Mouse (Mus musculus): Measurements from ENCODE around the gene Gpc1.

Gene Gpc1

DNA sequence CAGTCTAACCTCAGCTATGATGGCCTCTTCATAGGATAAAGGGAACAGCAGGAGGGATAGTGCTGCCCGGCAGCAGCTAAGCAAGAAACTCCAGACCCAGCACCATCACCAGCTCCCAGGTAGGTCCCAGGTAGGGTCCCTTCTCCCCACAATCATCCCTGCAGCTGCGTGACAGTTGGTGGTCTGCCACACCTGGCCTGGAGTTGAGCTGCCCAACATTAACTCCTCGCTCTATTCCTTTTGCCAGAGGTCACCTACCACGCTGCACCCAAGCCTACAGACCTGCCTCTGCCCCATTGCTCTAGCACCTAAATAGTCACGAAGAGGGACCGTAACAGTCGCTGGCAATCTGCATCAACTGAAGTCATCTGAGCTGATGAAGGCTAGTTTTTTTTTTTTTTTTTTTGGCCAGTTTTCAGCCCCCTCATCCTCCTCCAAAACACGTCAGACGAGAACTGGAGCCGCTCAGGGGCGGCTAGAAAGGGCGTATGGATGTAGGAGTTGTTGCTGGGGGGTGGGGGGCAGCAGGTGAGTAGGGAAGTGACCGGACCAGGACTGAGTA is 738 bp upstream of the Gpc1 start:
- in situ Hi-C loops (cut with MboI; ENCODE audit: low pct_unique_long_range_greater_than_20kb in 1 of 2, low sequenced_read_pairs in 2 of 2, unreplicated experiment in 1 of 2): loop anchor here in 1 of 2 experiments (10.0 kb wide), 1 partner anchor 126 kb away; no protein-coding TSS in a partner anchor

DNA sequence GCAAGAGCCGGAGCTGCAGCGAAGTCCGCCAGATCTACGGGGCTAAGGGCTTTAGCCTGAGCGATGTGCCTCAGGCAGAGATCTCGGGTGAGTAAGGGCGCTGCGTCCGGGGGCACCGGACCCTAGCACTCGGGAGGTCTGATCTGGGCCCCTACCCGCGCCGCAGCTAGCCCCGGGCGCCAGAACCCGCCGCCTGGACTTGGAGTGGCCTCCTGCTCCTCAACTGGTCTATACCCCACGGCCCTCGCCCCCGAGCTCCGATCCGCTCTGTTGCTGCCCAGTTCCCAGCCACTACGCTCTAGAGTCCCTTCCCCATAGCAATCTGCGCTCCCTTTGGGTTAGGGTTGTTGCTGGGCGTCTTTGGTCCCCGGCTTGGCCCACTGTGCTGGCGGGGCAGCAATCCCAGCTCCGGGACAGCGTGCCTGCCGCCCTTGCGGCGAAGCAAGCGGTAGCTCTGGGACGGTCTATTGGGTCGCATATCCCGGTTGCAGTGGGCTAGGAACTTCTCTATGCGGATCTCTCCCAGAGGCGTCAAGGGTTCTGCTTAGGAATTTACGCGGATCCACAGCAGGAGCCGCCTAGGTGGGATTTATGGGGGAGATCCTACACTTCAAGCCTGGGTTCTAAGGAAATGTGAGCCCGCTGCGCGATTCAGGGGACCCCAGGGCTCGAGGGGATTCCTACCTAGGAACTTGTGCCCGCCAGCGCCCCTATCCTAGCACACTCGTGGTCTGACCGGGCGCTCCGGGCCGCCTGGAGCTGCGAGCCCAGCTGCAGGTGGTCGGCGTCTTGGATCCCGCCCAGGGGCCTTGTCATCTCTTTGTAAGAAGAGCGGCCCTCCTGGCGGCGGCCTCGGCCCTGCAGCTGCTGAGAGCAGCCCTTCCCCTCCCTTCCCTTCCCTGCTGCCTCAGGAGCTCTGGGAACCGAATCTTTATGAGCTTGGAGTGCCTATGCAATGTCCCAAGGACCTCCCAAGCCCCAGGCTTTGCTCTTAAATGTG is 866 bp downstream of the Gpc1 start:
- in situ Hi-C loops (cut with MboI; ENCODE audit: low pct_unique_long_range_greater_than_20kb in 1 of 2, low sequenced_read_pairs in 2 of 2, unreplicated experiment in 1 of 2): loop anchor here in 1 of 2 experiments (10.0 kb wide), 1 partner anchor 128 kb away; no protein-coding TSS in a partner anchor

DNA sequence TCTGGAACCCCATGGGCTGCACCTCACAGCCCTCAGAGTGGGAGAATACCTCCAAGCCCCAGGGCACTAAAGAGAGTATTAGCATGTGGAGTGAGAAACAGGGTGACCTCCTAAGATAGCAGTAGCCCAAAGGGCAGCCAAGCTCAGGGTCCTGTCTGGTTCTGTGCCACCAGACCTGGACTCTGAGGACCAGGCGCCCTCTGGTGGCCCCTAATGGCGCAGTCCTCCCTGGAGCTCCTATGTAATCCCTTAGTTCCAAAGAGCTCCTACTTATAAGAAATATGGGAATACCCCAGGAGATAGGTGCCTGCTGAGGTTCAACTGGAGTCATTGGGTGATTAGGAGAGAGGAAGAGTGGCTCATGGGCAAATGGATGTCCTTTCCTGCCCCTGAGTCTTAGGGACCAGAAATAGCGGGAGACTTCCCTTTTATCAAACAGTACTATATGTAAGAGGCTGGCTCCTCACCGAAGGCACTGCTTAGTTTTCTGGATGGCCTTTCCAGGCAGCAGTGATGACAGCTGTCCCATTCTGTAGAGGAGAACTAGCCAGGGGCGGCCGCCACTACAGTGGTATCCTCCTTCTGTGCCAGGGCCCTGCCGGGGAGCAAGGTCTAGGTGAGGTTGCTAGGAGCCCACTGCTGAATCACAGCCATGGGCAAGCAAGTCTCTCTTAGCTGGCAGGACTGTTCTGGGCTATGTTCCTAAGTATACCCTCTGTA is 2.7 kb downstream of the Gpc1 start:
- in situ Hi-C loops (cut with MboI; ENCODE audit: low pct_unique_long_range_greater_than_20kb in 1 of 2, low sequenced_read_pairs in 2 of 2, unreplicated experiment in 1 of 2): loop anchor here in 1 of 2 experiments (10.0 kb wide), 1 partner anchor 129 kb away; no protein-coding TSS in a partner anchor

DNA sequence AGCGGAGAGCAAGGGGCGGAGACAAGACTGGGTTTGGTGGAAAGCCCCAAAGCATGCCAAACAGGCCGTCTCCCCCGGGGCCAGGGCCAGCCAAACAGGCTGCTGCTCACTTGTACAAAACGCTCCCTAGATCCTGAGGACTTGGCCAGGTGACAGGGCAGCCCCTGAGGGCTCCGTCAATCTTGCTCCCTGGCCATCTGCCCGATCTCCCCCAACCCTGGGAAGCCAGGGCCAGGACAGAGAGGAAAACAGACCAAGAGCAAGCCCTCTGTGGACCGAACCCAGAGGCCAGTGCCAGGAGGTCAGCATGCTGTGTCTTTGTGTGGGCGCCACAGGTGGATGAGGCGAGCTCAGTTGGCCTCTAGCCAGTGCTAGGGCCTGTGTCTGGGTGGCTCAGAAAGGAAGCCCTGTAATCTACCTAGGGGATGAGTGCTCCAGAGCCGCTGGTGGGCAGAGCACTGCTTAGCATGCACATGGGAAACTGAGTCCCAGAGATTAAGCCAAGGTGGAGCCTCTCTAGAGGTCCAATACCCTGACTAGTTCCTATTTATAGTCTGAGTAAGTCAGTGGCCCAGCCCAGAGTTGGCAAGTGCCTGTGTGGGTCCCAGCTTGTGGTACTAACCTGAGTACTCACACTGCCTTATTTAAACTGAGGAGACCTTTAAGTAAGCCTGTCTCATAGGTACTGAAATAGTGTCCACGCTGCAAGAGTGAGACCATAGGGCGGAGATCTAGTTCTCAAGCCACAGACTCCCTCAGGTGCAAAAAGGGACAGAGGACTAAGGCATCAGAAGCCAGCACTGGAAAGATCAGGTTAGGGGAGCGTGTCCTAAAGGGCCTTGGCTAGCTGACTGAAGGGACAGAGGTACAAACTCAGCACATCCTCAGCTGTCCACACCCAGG is 6.7 kb downstream of the Gpc1 start:
- in situ Hi-C loops (cut with MboI; ENCODE audit: low pct_unique_long_range_greater_than_20kb in 1 of 2, low sequenced_read_pairs in 2 of 2, unreplicated experiment in 1 of 2): loop anchor here (5.0 to 10.0 kb wide), 3 partner anchors 131 to 191 kb away; partner anchors contain the start of gene Otos (in 1 of the 2)

DNA sequence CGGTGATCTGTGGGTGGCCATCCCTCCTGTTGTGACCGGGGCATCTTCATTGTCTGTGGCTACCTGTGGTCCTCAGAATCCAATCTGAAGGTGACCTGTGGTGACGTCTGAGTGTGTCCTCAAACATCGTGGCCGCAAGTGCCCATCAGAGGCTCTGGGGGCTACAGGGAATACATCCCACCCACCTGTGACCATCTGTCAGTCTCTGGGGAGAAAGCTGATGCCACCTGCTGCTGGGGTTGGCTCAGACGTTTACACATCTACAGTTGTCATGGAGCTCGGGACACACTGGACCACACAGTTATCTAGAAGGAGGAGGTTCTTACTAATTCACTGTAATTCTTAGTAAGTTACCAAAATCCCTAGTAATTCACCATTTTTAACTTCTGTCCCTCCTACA is 7.8 kb downstream of the Gpc1 start:
- in situ Hi-C loops (cut with MboI; ENCODE audit: low pct_unique_long_range_greater_than_20kb in 1 of 2, low sequenced_read_pairs in 2 of 2, unreplicated experiment in 1 of 2): loop anchor here (5.0 to 10.0 kb wide), 3 partner anchors 132 to 192 kb away; partner anchors contain the start of gene Otos (in 1 of the 2)

DNA sequence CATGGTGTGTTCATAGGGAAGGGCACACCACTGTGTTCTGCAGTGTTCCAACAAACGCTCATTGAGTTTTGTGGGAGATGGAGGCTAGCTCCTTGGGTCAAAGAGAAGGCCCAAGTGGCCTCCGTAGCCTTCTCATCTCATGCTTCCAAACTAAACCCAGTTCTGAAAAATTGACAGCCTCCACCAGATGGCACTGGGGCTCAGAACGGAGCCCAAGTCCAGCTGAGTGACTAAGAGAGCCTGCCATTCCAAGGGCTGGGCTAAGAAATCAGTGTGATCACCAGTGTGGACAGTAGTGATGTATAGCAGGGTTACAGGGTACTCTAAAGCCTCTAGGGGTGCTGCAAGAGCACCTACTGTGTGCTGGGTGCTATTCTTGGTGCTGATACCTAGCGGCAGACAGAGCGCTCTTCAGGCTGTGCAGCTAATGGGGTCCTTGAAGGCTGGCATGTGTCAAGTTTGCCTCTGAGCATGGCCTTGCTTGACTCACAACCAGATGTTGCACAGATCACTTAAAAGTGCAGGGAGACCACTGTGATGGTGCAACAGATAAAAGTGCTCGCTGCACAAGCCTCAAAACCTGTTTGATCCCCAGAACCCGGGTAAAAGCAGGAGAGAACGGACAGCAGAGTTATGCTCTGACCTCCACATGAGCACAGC is 8.9 kb downstream of the Gpc1 start:
- in situ Hi-C loops (cut with MboI; ENCODE audit: low pct_unique_long_range_greater_than_20kb in 1 of 2, low sequenced_read_pairs in 2 of 2, unreplicated experiment in 1 of 2): loop anchor here in 1 of 2 experiments (10.0 kb wide), 1 partner anchor 54 kb away; no protein-coding TSS in a partner anchor

DNA sequence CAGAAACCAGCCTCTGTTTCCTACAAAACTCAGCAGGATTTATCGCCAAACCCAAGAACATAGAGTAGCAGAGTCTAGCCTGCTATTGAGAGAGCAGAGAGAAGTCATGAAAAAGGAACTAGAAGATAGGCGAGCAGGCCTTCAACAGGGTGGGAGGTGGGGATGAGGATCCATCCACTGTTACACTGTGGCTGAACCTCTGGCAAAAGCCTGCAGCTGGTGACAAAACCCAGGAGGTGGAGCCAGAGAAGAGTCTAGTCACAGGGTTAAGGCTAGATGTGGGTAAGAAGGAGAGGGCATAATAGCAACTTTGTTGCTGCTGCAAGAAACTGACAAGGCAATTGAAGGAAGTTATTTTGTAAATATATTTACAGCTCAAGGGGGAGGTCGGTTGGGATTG is 10.0 kb downstream of the Gpc1 start:
- in situ Hi-C loops (cut with MboI; ENCODE audit: low pct_unique_long_range_greater_than_20kb in 1 of 2, low sequenced_read_pairs in 2 of 2, unreplicated experiment in 1 of 2): loop anchor here in 1 of 2 experiments (10.0 kb wide), 1 partner anchor 53 kb away; no protein-coding TSS in a partner anchor

DNA sequence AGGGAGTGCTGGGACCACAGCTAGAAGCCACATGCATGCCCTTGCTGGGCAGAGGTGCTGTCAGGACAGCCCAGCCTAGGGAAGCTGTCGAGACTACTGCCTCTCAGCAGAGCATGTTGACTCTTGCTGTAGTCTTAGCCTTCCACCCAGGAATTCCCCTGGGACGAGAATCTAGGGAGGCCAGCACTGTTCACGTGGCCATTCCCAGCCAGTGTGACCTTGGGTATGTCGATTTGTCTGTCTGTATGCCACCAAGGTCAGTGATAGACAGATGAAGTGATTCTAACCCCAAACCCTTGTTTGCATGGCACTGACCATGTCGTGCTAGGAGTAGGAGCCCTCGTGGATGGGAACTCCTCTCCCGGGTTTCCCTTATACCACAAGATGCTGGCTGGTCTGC is 14.4 kb downstream of the Gpc1 start:
- in situ Hi-C loops (cut with MboI; ENCODE audit: low pct_unique_long_range_greater_than_20kb in 1 of 2, low sequenced_read_pairs in 2 of 2, unreplicated experiment in 1 of 2): loop anchor here in 1 of 2 experiments (10.0 kb wide), 1 partner anchor 49 kb away; no protein-coding TSS in a partner anchor

DNA sequence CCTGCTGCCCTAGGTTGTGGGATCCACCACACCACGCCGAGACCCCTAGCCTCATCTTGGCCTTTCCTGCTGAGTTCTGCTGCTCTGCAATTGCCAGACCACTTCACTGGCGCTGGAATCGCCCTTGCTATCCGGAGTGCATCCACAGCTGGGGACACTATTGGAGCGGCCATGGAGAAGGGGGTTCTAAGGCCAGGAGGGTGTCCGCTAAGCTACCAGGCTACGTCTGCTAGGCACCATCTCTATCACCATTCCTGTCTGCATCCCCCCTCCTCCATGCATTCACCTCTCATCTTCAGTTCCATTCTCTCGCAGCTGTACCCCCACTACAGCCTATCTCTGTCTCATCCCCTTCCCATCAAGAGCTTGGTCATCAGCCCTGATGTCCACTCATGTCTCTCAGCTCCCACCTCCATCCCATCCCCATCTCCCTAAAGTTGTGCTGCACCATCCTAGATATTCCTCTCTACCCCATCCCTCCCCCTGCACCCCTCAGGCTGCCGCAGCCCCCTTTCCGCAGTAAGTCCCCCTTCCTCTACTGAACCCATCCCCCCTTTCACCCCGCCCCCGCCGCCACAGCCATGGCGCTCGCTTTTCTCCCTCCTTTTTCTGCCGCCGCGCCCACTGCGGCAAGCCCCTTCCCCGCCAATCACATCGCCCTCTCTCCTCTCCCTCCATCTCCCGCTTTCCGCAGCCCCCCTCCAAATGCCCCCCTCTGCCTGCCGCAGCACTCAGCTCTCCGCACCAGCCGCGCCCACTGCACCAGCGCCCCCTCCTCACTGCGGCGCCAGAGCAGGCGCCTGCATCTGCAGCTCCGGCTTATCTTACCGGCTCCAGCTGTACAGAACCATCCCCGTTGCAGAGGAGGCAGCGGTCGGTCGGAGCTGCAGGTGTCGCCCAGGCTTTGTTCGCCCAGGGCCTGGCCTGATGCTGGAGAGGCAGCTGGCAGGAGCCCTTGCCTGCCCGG is 16.7 kb downstream of the Gpc1 start:
- in situ Hi-C loops (cut with MboI; ENCODE audit: low pct_unique_long_range_greater_than_20kb in 1 of 2, low sequenced_read_pairs in 2 of 2, unreplicated experiment in 1 of 2): loop anchor here in 1 of 2 experiments (10.0 kb wide), 1 partner anchor 47 kb away; no protein-coding TSS in a partner anchor

DNA sequence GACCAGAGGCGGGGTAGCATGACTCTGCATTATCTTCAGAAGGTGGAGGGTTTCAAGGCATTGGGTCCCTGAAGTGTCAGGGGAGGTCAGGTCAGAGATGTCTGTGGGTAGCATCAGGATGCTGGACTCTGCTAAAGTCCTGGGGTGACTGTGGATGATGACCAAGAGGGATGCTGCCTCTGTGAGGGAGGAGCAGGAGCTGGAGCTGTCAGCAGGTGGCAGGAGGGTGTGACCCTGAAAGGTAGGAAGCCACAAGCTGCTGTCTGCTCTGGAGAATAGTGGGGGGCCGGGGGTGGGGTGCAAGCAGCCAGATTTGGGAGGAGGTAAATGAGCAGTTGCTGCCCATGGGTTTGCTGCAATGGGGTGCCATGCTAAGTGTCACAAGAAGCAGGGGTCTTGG is 18.0 kb downstream of the Gpc1 start:
- in situ Hi-C loops (cut with MboI; ENCODE audit: low pct_unique_long_range_greater_than_20kb in 1 of 2, low sequenced_read_pairs in 2 of 2, unreplicated experiment in 1 of 2): loop anchor here in 1 of 2 experiments (10.0 kb wide), 1 partner anchor 45 kb away; no protein-coding TSS in a partner anchor

DNA sequence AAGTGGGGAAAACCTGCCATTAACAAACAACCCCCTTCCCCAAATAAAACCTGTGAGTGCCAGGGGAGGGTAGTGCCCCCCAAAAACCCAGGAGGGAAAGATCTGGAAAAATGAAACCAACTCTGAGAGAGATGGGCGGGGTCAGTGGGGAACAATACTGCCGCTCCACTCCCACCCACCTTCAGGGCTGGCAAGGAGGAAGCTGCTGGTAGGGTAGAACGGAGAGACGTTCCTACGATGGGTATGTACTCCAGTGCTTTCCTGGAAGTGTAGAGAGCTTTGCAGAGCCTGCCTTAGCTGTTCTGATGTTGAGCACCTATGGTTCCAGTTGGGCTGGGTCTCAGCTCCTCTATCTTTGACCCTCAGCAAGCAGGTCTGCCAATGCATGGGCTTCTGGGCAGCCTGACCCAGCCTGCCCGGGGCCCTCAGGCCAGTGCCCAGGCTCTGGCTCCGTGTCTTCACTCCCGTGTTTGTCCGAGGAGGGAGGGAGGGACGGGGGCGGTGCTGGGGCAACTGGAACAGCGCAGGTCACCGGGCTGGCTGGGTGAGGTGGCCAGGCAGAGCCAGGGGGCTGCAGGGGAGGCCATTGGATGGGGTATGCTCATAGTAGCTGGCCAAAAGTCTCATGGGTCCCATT is 18.6 kb downstream of the Gpc1 start:
- in situ Hi-C loops (cut with MboI; ENCODE audit: low pct_unique_long_range_greater_than_20kb in 1 of 2, low sequenced_read_pairs in 2 of 2, unreplicated experiment in 1 of 2): loop anchor here in 1 of 2 experiments (10.0 kb wide), 1 partner anchor 45 kb away; no protein-coding TSS in a partner anchor

DNA sequence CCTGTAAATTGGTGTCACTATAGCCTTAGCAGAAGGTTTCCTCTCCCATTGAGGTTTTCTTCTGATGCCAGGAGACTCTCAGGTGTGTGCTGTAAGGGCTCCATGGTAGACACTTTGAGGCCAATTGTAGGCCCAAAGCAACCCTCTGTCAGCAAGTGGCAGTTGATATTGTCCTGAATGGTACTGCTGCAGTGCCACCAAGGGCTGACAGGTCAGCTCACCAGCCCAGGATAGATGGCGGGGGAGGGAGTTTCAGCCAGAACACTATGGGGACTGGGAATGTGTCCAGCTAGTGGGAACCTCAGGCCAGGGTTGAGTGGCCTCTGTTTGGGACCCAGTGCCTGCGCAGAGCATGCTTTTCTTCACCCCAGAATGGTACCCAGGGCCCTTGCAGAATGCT is 21.0 kb downstream of the Gpc1 start:
- in situ Hi-C loops (cut with MboI; ENCODE audit: low pct_unique_long_range_greater_than_20kb in 1 of 2, low sequenced_read_pairs in 2 of 2, unreplicated experiment in 1 of 2): no loop called here

DNA sequence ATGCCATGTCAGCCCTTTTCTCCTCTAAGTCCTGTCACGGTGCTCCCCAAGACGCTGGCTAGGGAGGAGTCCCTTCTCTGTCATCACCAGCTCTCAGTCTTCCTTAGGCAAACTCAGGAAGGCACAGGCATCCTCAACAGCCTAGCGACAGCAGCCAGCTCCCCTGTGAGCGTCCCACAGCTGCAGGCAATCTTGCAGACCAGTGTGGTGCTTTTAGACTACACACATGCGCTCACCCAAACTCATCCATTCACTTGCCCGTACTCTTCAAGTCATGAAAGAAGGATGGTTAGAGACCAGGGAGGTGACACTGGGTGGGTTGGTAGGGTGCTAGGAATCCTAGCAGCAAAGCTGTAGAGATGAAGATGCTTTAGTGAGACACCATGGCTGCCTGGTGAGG is 30.1 kb downstream of the Gpc1 start:
- in situ Hi-C loops (cut with MboI; ENCODE audit: low pct_unique_long_range_greater_than_20kb in 1 of 2, low sequenced_read_pairs in 2 of 2, unreplicated experiment in 1 of 2): no loop called here

DNA sequence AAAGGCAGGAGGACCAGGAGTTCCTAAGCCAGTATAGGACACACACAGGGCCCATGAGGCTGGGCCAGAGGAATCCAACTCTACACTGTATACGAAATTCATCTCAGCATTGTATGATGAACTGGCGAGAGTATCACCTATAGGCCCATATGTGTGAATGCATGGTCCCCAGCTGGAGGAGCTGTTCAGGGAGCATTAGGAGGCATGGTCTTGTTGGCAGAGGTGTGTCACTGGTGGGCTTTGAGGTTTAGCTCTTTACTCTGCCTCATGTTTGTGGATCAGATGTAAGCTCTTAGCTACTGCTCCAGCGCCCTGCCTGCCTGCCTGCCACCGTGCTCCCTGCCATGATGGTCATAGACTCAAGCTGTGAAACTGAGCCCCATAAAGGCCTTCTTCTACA is 31.8 kb downstream of the Gpc1 start:
- in situ Hi-C loops (cut with MboI; ENCODE audit: low pct_unique_long_range_greater_than_20kb in 1 of 2, low sequenced_read_pairs in 2 of 2, unreplicated experiment in 1 of 2): no loop called here

DNA sequence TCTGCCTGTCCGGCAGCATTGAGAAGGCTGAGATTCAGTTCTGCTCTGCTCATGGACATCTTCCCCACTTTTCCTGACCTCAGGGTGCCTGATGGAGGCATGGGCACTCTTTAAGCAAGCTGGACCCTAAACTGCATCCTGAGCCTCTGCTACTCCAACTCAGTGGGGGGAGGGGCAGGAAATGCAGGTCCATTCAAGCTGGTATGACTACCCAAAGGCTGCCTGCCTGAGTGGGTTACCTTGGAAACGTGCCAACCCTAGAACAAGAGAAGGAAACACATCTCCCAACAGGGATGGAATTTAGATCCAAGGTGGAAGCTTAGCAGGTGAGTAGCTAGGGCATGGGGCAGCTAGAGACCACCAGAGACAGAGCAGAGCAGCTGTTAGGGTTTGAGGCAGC is 34.7 kb downstream of the Gpc1 start:
- in situ Hi-C loops (cut with MboI; ENCODE audit: low pct_unique_long_range_greater_than_20kb in 1 of 2, low sequenced_read_pairs in 2 of 2, unreplicated experiment in 1 of 2): no loop called here

Measured in mouse embryonic stem cell (cell line).